Mouse (Mus musculus): ENCODE measurements around the gene Bahcc1. TPM values are rescaled to one million over a fixed set of nuclear protein-coding genes. Genes with fewer than 3 reads are reported as not detected.
A peak's percentile ranks its signal among the peaks of the same experiment; 100 is the strongest.

Gene Bahcc1
- total and polyA plus RNA-seq, 3 experiments = 0.04 TPM; not detected in 2

- TF ChIP-seq ZKSCAN1 (IDR thresholded peaks at IDR 0.05; ENCODE audit: borderline replicate concordance, low read depth, low read length) (no peak), MYC (IDR thresholded peaks at IDR 0.05; ENCODE audit: low read depth, low read length) (no peak), CHD1 (IDR thresholded peaks at IDR 0.05; ENCODE audit: low read depth, low read length) (no peak), ELF1 (IDR thresholded peaks at IDR 0.05; ENCODE audit: low read depth, low read length) (no peak), USF2 (conservative IDR thresholded peaks at IDR 0.05; ENCODE audit: low read depth, low read length) (no peak), ZNF384 (IDR thresholded peaks at IDR 0.05; ENCODE audit: low read depth, low read length) (no peak), NRF1 (IDR thresholded peaks at IDR 0.05; ENCODE audit: low read depth, low read length) (no peak), MAZ (IDR thresholded peaks at IDR 0.05; ENCODE audit: low read depth, low read length) (no peak), IRF4 (IDR thresholded peaks at IDR 0.05; ENCODE audit: low read depth, low read length) (no peak), MAX (IDR thresholded peaks at IDR 0.05; ENCODE audit: low read length) (no peak), USF1 (IDR thresholded peaks at IDR 0.05; ENCODE audit: low read depth, low read length) (no peak), SIN3A (IDR thresholded peaks at IDR 0.05; ENCODE audit: low read length) (no peak), NELFE (IDR thresholded peaks at IDR 0.05; ENCODE audit: low read depth, low read length) (no peak), JUND (conservative IDR thresholded peaks at IDR 0.05; ENCODE audit: low read depth, low read length) (no peak), JUN (IDR thresholded peaks at IDR 0.05; ENCODE audit: insufficient read depth, low read depth, low read length) (no peak)
- Histone ChIP-seq H3K4me1 (ENCODE audit: control insufficient read depth in 1 of 2, insufficient read depth in 2 of 2) (peaks cover 9 to 24% of the 10 kb centered on the region in 2 experiments), H3K27ac (ENCODE audit: insufficient read depth, low read depth) (no peak overlapping the region), H3K36me3 (replicated peaks in 1 of 2; ENCODE audit: control insufficient read depth in 1 of 2, insufficient read depth in 1 of 2, low read length in 1 of 2) (no peaks in the 10 kb centered on the region), H3K4me2 (ENCODE audit: insufficient read depth, low read depth, poor library complexity, severe bottlenecking) (no peak overlapping the region), H3K9me3 (replicated peaks; ENCODE audit: low read length) (peaks cover 8% of the 10 kb centered on the region), H3K27me3 (replicated peaks) (peaks cover 81% of the 10 kb centered on the region), H3K4me3 (replicated peaks in 1 of 3; ENCODE audit: low read depth in 2 of 3, low read length in 2 of 3, poor library complexity in 1 of 3) (no peak overlapping the region), H3K79me2 (replicated peaks; ENCODE audit: control insufficient read depth, extremely low read depth, insufficient read depth, poor library complexity, severe bottlenecking) (no peaks in the 10 kb centered on the region), H3K9ac (ENCODE audit: insufficient read depth, low read depth) (no peak overlapping the region)
- dilution Hi-C loops (cut with MboI; ENCODE audit: extremely low pct_ligation_motif_present, extremely low pct_unique_long_range_greater_than_20kb, low sequenced_read_pairs) (no loop called here), in situ Hi-C loops (cut with MboI; ENCODE audit: low pct_ligation_motif_present, low pct_unique_long_range_greater_than_20kb, low sequenced_read_pairs) (no loop called here)
- no peak for DNase-seq (ENCODE audit: extremely low read depth)
Observed at GRCm38 (mm10) chr11:120313906-120314685, 81.3 kb downstream of the Bahcc1 start.

- Histone ChIP-seq H3K36me3 (replicated peaks in 1 of 2; ENCODE audit: control insufficient read depth in 1 of 2, insufficient read depth in 1 of 2, low read length in 1 of 2) (no peaks in the 10 kb centered on the region), H3K9me3 (replicated peaks; ENCODE audit: low read length) (peaks cover 6% of the 10 kb centered on the region), H3K9ac (ENCODE audit: insufficient read depth, low read depth) (no peak overlapping the region), H3K4me3 (replicated peaks in 1 of 3; ENCODE audit: low read depth in 2 of 3, low read length in 2 of 3, poor library complexity in 1 of 3) (peak overlapping the region in 1 of 3 experiments; percentile 1), H3K4me1 (ENCODE audit: control insufficient read depth in 1 of 2, insufficient read depth in 2 of 2) (peaks cover 9 to 24% of the 10 kb centered on the region in 2 experiments), H3K79me2 (replicated peaks; ENCODE audit: control insufficient read depth, extremely low read depth, insufficient read depth, poor library complexity, severe bottlenecking) (no peaks in the 10 kb centered on the region), H3K4me2 (ENCODE audit: insufficient read depth, low read depth, poor library complexity, severe bottlenecking) (peak overlapping the region; percentile 96; the same call in 1 of the 2 replicates), H3K27me3 (replicated peaks) (peaks cover 83% of the 10 kb centered on the region), H3K27ac (ENCODE audit: insufficient read depth, low read depth) (no peak overlapping the region)
- no peak for DNase-seq (ENCODE audit: extremely low read depth)
- TF ChIP-seq MXI1 (IDR thresholded peaks at IDR 0.05; ENCODE audit: low read depth, low read length) (no peak), ELF1 (IDR thresholded peaks at IDR 0.05; ENCODE audit: low read depth, low read length) (no peak), IRF4 (IDR thresholded peaks at IDR 0.05; ENCODE audit: low read depth, low read length) (no peak), JUN (IDR thresholded peaks at IDR 0.05; ENCODE audit: insufficient read depth, low read depth, low read length) (no peak)
- in situ Hi-C loops (cut with MboI; ENCODE audit: low pct_ligation_motif_present, low pct_unique_long_range_greater_than_20kb, low sequenced_read_pairs) = no loop called here
- dilution Hi-C loops (cut with MboI; ENCODE audit: extremely low pct_ligation_motif_present, extremely low pct_unique_long_range_greater_than_20kb, low sequenced_read_pairs) = no loop called here
Observed at GRCm38 (mm10) chr11:120314721-120315415, 82.1 kb downstream of the Bahcc1 start.
